Mouse (Mus musculus): ENCODE data around the gene Gabarap.

GRCm38 (mm10) chr11:70014051-70014450 is 23.1 kb downstream of the Gabarap start:
- TF ChIP-seq ZC3H11A (IDR thresholded peaks at IDR 0.05; ENCODE audit: borderline replicate concordance, low read depth, low read length) = no peak
- no peak for TF ChIP-seq ZNF384 (IDR thresholded peaks at IDR 0.05; ENCODE audit: low read depth, low read length)
- TF ChIP-seq HCFC1 (IDR thresholded peaks at IDR 0.05; ENCODE audit: borderline replicate concordance, insufficient read depth, low read length) = no peak
- TF ChIP-seq CHD2 (IDR thresholded peaks at IDR 0.05; ENCODE audit: low read depth, low read length) = no peak
